Mouse (Mus musculus) lung, embryonic 15.5 days (tissue): ENCODE data around the gene Gpr55. TPM values are rescaled to one million over a fixed set of nuclear protein-coding genes. Genes with fewer than 3 reads are reported as not detected.

ENCODE experiments used
- ATAC-seq: fragments of 200-750 bp; cut with Nextera tagmentation; 2 replicates; pipeline ENCODE4 v1.8.0; 2017; ENCODE audit warnings: moderate number of reproducible peaks, borderline replicate concordance; ENCODE audit not compliant: low FRiP score, low TSS enrichment; ENCODE audit errors: extremely low read depth
- H3K27ac ChIP-seq: fragments of 300-500 bp; sonication (generic); 2 replicates; pipeline ENCODE4 v1.5.1; 2015; ENCODE audit warnings: moderate library complexity, mild to moderate bottlenecking, inconsistent platforms
- H3K27me3 ChIP-seq: fragments of 300-500 bp; sonication (generic); 2 replicates; pipeline ENCODE4 v1.6.1; 2015; ENCODE audit warnings: inconsistent platforms
- H3K36me3 ChIP-seq: fragments of 300-500 bp; sonication (generic); 2 replicates; pipeline ENCODE4 v1.6.1; 2015; ENCODE audit warnings: inconsistent platforms
- H3K4me1 ChIP-seq: fragments of 300-500 bp; sonication (generic); 2 replicates; pipeline ENCODE4 v1.6.1; 2015; ENCODE audit warnings: inconsistent platforms
- H3K4me2 ChIP-seq: fragments of 300-500 bp; sonication (generic); 2 replicates; pipeline ENCODE4 v1.6.1; 2015; ENCODE audit warnings: inconsistent platforms, mild to moderate bottlenecking, moderate library complexity
- H3K4me3 ChIP-seq: fragments of 300-500 bp; sonication (generic); 2 replicates; pipeline ENCODE4 v1.5.1; 2015; ENCODE audit warnings: mild to moderate bottlenecking, inconsistent platforms
- H3K9ac ChIP-seq: fragments of 300-500 bp; sonication (generic); 2 replicates; pipeline ENCODE4 v1.6.1; 2015; ENCODE audit warnings: inconsistent platforms
- H3K9me3 ChIP-seq: fragments of 300-500 bp; sonication (generic); 2 replicates; pipeline ENCODE4 v1.6.1; 2016; ENCODE audit warnings: inconsistent platforms
- WGBS: fragments of 180-500 bp; shearing (Covaris S2); methylation state at CpG from one replicate; pipeline ENCODE4 v1.1.7; 2015; 5-methylcytosine and 5-hydroxymethylcytosine counted together
- polyA plus RNA-seq: library from polyadenylated mRNA; unstranded; fragments of >200 nt; fragmentation: Nextera tagmentation; extraction: Ambion mirVana; gene quantifications from 2 replicates; pipeline ENCODE4 v1.2.1, GENCODE M21; 2015

Gene Gpr55
- polyA plus RNA-seq, 1 experiment from 2014 or later, result 0.09 TPM

GRCm38 (mm10) chr1:85894748-85895360 is 66.0 kb downstream of the Gpr55 start:
- peak overlapping the region; percentile 78 for H3K4me2 ChIP-seq
- H3K9me3 ChIP-seq, result no peaks in the 10 kb centered on the region
- WGBS, result 2% methylated on average over 30 of the region's 30 CpGs
- H3K9ac ChIP-seq, result peak overlapping the region; percentile 62
- H3K4me1 ChIP-seq, result peaks cover 49% of the 10 kb centered on the region
- H3K36me3 ChIP-seq, result no peaks in the 10 kb centered on the region
- no peaks in the 10 kb centered on the region for H3K27me3 ChIP-seq
- H3K27ac ChIP-seq, result peak overlapping the region; percentile 81
- H3K4me3 ChIP-seq, result peak overlapping the region; percentile 73
- peak; percentile 28 for ATAC-seq

- under 1% methylated on average over 35 of the region's 35 CpGs for WGBS
- H3K36me3 ChIP-seq, result no peaks in the 10 kb centered on the region
Observed at GRCm38 (mm10) chr1:85894231-85894747, 66.5 kb downstream of the Gpr55 start, which contains the start of gene Itm2c. Itm2c (plus strand) TSS chr1:85894281.

More at GRCm38 (mm10) chr1:85894231-85894747, 66.5 kb downstream of the Gpr55 start, which contains the start of gene Itm2c:
- Histone ChIP-seq H3K4me1 (peaks cover 44% of the 10 kb centered on the region), H3K27ac (peak within 1 kb of the TSS; percentile 81), H3K4me3 (peak within 1 kb of the TSS; percentile 73), H3K9me3 (no peaks in the 10 kb centered on the region), H3K4me2 (peak within 1 kb of the TSS; percentile 78), H3K9ac (peak within 1 kb of the TSS; percentile 62), H3K27me3 (no peaks in the 10 kb centered on the region)
- ATAC-seq, result peak; percentile 83

Other genes with a start within 250 kb of the Gpr55 start
- 1.2 and 1.5 TPM in 2 replicates for gene A630001G21Rik, start 182.4 kb downstream of the Gpr55 start, polyA plus RNA-seq
- gene Cab39, start 167.6 kb downstream of the Gpr55 start, polyA plus RNA-seq, result 28.9 and 29.3 TPM in 2 replicates
- gene Itm2c, start 66.7 kb downstream of the Gpr55 start, polyA plus RNA-seq, result 208 and 219 TPM in 2 replicates
- 0.14 and 0.47 TPM in 2 replicates for gene 4933407L21Rik, start 32.5 kb downstream of the Gpr55 start, polyA plus RNA-seq
- gene Spata3, start 55.8 kb upstream of the Gpr55 start, polyA plus RNA-seq, result not detected in 2 replicates
- gene 2810459M11Rik, start 84.9 kb upstream of the Gpr55 start, polyA plus RNA-seq, result 1.2 TPM in 2 replicates
- 172 and 176 TPM in 2 replicates for gene Psmd1, start 103.4 kb upstream of the Gpr55 start, polyA plus RNA-seq
- gene Htr2b, start 151.0 kb upstream of the Gpr55 start, polyA plus RNA-seq, result 0.20 and 0.29 TPM in 2 replicates
- gene Gm21972, start 172.6 kb upstream of the Gpr55 start, polyA plus RNA-seq, result 0.33 and 0.44 TPM in 2 replicates
- gene Armc9, start 193.8 kb upstream of the Gpr55 start, polyA plus RNA-seq, result 20.3 and 22.9 TPM in 2 replicates